Mouse (Mus musculus) hindbrain, embryonic 16.5 days (tissue): ENCODE data around the gene Pard3. TPM values are rescaled to one million over a fixed set of nuclear protein-coding genes. Genes with fewer than 3 reads are reported as not detected.

Experiments used
- ATAC-seq: fragments of 200-750 bp; cut with Nextera tagmentation; 2 replicates; pipeline ENCODE4 v1.8.0; 2017; ENCODE audit warnings: moderate TSS enrichment, moderate library complexity
- H3K27ac ChIP-seq: fragments of 300-500 bp; sonication (generic); 2 replicates; pipeline ENCODE4 v1.5.1; 2014; ENCODE audit warnings: low read depth, mild to moderate bottlenecking, control low read depth, low read length, moderate library complexity
- H3K27me3 ChIP-seq: fragments of 300-500 bp; sonication (generic); replicated peaks from 2 replicates; pipeline ENCODE4 v1.6.1; 2014; ENCODE audit warnings: low read length; ENCODE audit not compliant: control insufficient read depth, insufficient read depth
- H3K36me3 ChIP-seq: fragments of 300-500 bp; sonication (generic); 2 replicates; pipeline ENCODE4 v1.6.1; 2014; ENCODE audit warnings: mild to moderate bottlenecking, low read length, moderate library complexity, mixed read lengths; ENCODE audit not compliant: control insufficient read depth, insufficient read depth
- H3K4me1 ChIP-seq: fragments of 300-500 bp; sonication (generic); 2 replicates; pipeline ENCODE4 v1.6.1; 2014; ENCODE audit warnings: low read depth, low read length; ENCODE audit not compliant: control insufficient read depth, insufficient read depth
- H3K4me2 ChIP-seq: fragments of 300-500 bp; sonication (generic); 2 replicates; pipeline ENCODE4 v1.6.1; 2014; ENCODE audit warnings: mild to moderate bottlenecking, low read length, control low read depth, moderate library complexity
- H3K4me3 ChIP-seq: fragments of 300-500 bp; sonication (generic); 2 replicates; pipeline ENCODE4 v1.5.1; 2014; ENCODE audit warnings: mild to moderate bottlenecking, low read length, control low read depth, moderate library complexity
- H3K9ac ChIP-seq: fragments of 300-500 bp; sonication (generic); 2 replicates; pipeline ENCODE4 v1.6.1; 2014; ENCODE audit warnings: low read depth, mild to moderate bottlenecking, control low read depth, low read length, moderate library complexity
- H3K9me3 ChIP-seq: fragments of 300-500 bp; sonication (generic); 2 replicates; pipeline ENCODE4 v1.6.1; 2014; ENCODE audit warnings: mild to moderate bottlenecking, low read length, moderate library complexity; ENCODE audit not compliant: control insufficient read depth
- WGBS: fragments of 180-500 bp; shearing (Covaris S2); extraction: QIAGEN DNeasy Blood & Tissue Kit; methylation state at CpG from one replicate; pipeline ENCODE4 v1.1.7; 2014; 5-methylcytosine and 5-hydroxymethylcytosine counted together
- polyA plus RNA-seq: library from polyadenylated mRNA; unstranded; fragments of >200 nt; fragmentation: Nextera tagmentation; extraction: Ambion mirVana; gene quantifications from 2 replicates; pipeline ENCODE4 v1.2.1, GENCODE M21; 2015

Gene Pard3
- polyA plus RNA-seq, 1 experiment from 2014 or later: 12.1 TPM

- Histone ChIP-seq H3K27ac (no peak overlapping the region), H3K4me3 (no peak overlapping the region), H3K4me1 (peaks cover 4% of the 10 kb centered on the region; the same call in 1 of the 2 replicates), H3K4me2 (no peak overlapping the region), H3K27me3 (no peaks in the 10 kb centered on the region), H3K36me3 (no peaks in the 10 kb centered on the region), H3K9me3 (no peaks in the 10 kb centered on the region), H3K9ac (no peak overlapping the region)
- no peak for ATAC-seq
- 40% methylated on average over 12 of the region's 12 CpGs for WGBS
These were observed 266.8 kb downstream of the Pard3 start for GRCm38 (mm10) chr8:127330258-127331187.

DNA sequence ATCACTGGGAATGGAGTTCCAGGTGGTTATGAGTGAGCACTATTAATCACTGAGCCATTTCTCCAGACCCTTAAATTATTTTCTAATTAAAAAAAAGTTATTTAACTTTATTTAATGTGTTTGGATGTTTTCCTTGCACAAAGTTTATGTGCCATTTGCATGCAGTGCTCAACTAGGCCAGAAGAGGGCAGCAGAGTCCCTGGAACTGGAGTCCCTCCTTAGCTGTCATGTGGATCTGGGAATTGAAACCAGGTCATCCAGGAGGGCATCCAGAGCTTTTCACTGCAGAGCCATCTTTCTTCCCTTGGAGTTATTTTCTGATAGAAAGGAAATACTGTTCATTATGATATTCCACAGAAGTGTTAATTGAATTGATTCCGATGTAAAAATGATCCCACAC, 268.1 kb downstream of the Pard3 start:
- Histone ChIP-seq H3K9ac (no peak overlapping the region), H3K36me3 (no peaks in the 10 kb centered on the region), H3K27ac (no peak overlapping the region), H3K4me1 (peaks cover 4% of the 10 kb centered on the region; the same call in 1 of the 2 replicates), H3K4me3 (no peak overlapping the region), H3K4me2 (no peak overlapping the region), H3K9me3 (no peaks in the 10 kb centered on the region), H3K27me3 (no peaks in the 10 kb centered on the region)
- no peak for ATAC-seq
- WGBS: 98% methylated on average over 1 of the region's 1 CpGs

DNA sequence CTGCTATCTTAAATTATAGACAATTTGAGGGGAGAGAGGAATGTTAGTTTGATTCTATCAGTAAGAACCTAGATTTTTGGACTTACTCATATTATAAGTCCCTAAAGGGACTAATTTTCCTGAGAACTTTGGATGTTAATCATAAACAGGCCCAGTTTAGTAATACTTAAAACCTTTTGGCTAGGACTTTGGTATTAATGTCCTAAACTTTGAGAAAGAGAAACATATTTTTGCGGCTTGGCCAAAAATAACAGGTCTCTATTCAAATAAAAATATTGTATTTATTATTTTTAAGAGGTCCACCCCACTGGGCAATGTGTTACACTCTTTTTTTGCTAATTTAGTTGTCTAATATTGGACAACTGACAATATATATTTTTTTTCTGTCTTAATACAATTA, 271.5 kb downstream of the Pard3 start:
- no peak for ATAC-seq
- Histone ChIP-seq H3K4me2 (no peak overlapping the region), H3K9ac (no peak overlapping the region), H3K9me3 (no peaks in the 10 kb centered on the region), H3K4me3 (no peak overlapping the region), H3K4me1 (peaks cover 4% of the 10 kb centered on the region; the same call in 1 of the 2 replicates), H3K27me3 (no peaks in the 10 kb centered on the region), H3K36me3 (no peaks in the 10 kb centered on the region), H3K27ac (no peak overlapping the region)
- WGBS: 95% methylated on average over 1 of the region's 1 CpGs

GRCm38 (mm10) chr8:127338183-127338582, 274.5 kb downstream of the Pard3 start:
- H3K27me3 ChIP-seq: no peaks in the 10 kb centered on the region
- no peaks in the 10 kb centered on the region for H3K4me1 ChIP-seq
- H3K27ac ChIP-seq: no peak overlapping the region
- ATAC-seq: no peak
- no peaks in the 10 kb centered on the region for H3K36me3 ChIP-seq
- H3K4me2 ChIP-seq: no peak overlapping the region
- no peak overlapping the region for H3K4me3 ChIP-seq
- no peaks in the 10 kb centered on the region for H3K9me3 ChIP-seq
- H3K9ac ChIP-seq: no peak overlapping the region
- WGBS: 77% methylated on average over 11 of the region's 11 CpGs

GRCm38 (mm10) chr8:127341046-127341445, 277.4 kb downstream of the Pard3 start:
- Histone ChIP-seq H3K27me3 (no peaks in the 10 kb centered on the region), H3K4me3 (no peak overlapping the region), H3K9ac (no peak overlapping the region), H3K36me3 (no peaks in the 10 kb centered on the region), H3K4me1 (no peaks in the 10 kb centered on the region), H3K9me3 (no peaks in the 10 kb centered on the region), H3K4me2 (no peak overlapping the region), H3K27ac (no peak overlapping the region)
- WGBS: 88% methylated on average over 7 of the region's 7 CpGs
- no peak for ATAC-seq

GRCm38 (mm10) chr8:127343115-127343514, 279.4 kb downstream of the Pard3 start:
- ATAC-seq: no peak

GRCm38 (mm10) chr8:127344421-127344820, 280.7 kb downstream of the Pard3 start:
- no peak overlapping the region for H3K4me3 ChIP-seq
- ATAC-seq: no peak
- no peak overlapping the region for H3K9ac ChIP-seq
- no peaks in the 10 kb centered on the region for H3K36me3 ChIP-seq
- H3K4me2 ChIP-seq: no peak overlapping the region
- H3K27me3 ChIP-seq: no peaks in the 10 kb centered on the region
- H3K27ac ChIP-seq: no peak overlapping the region
- no peaks in the 10 kb centered on the region for H3K9me3 ChIP-seq
- 83% methylated on average over 3 of the region's 3 CpGs for whole genome bisulfite sequencing
- no peaks in the 10 kb centered on the region for H3K4me1 ChIP-seq

More at GRCm38 (mm10) chr8:127343115-127343514, 279.4 kb downstream of the Pard3 start:
- Histone ChIP-seq H3K4me2 (no peak overlapping the region), H3K27me3 (no peaks in the 10 kb centered on the region), H3K9me3 (no peaks in the 10 kb centered on the region), H3K9ac (no peak overlapping the region), H3K36me3 (no peaks in the 10 kb centered on the region), H3K27ac (no peak overlapping the region), H3K4me1 (no peaks in the 10 kb centered on the region), H3K4me3 (no peak overlapping the region)
- WGBS: 63% methylated on average over 2 of the region's 2 CpGs

- no peaks in the 10 kb centered on the region for H3K36me3 ChIP-seq
- no peak for ATAC-seq
- H3K4me3 ChIP-seq: no peak overlapping the region
- H3K4me2 ChIP-seq: no peak overlapping the region
- no peaks in the 10 kb centered on the region for H3K4me1 ChIP-seq
- no peaks in the 10 kb centered on the region for H3K9me3 ChIP-seq
- H3K27me3 ChIP-seq: no peaks in the 10 kb centered on the region
- H3K27ac ChIP-seq: no peak overlapping the region
- H3K9ac ChIP-seq: no peak overlapping the region
- WGBS: 91% methylated on average over 1 of the region's 1 CpGs
These were observed 282.3 kb downstream of the Pard3 start for GRCm38 (mm10) chr8:127345912-127346423.

GRCm38 (mm10) chr8:127347890-127348495, 284.3 kb downstream of the Pard3 start:
- no peaks in the 10 kb centered on the region for H3K4me1 ChIP-seq
- H3K4me2 ChIP-seq: no peak overlapping the region
- no peaks in the 10 kb centered on the region for H3K9me3 ChIP-seq
- H3K27ac ChIP-seq: no peak overlapping the region
- H3K27me3 ChIP-seq: no peaks in the 10 kb centered on the region
- WGBS: 96% methylated on average over 2 of the region's 2 CpGs
- H3K4me3 ChIP-seq: no peak overlapping the region
- no peak overlapping the region for H3K9ac ChIP-seq
- ATAC-seq: no peak
- no peaks in the 10 kb centered on the region for H3K36me3 ChIP-seq
